Mouse (Mus musculus) E14TG2a.4 (cell line): ENCODE measurements at regions not wholly inside any gene's neighbourhood (a gene's known extent, or its start where the extent isn't known, plus 50 kb on each side); places are given as distances from the start of the nearest gene placed in this dataset.

Experiments used
- CTCF ChIP-seq: conservative IDR thresholded peaks from 2 replicates; pipeline ENCODE4 v1.5.1; 2014; ENCODE audit warnings: low read length
- NANOG ChIP-seq: IDR thresholded peaks from 2 replicates; pipeline ENCODE4 v1.6.1; 2014; ENCODE audit warnings: borderline replicate concordance, low read length, mixed read lengths

GRCm38 (mm10) chr2:78283605-78284004, 337.4 kb upstream of the Cwc22 start:
- TF ChIP-seq CTCF = no peak
- no peak for TF ChIP-seq NANOG
